Mouse (Mus musculus) testis, adult 2 months (tissue): ENCODE measurements around the gene Doc2b.
A peak's percentile ranks its signal among the peaks of the same experiment; 100 is the strongest.

Experiments
- CTCF ChIP-seq: fragments of 200-500 bp; IDR thresholded peaks from 2 replicates; pipeline ENCODE4 v1.5.1; 2012; ENCODE audit warnings: low read depth, mild to moderate bottlenecking, inconsistent platforms, low read length, moderate library complexity; ENCODE audit not compliant: control insufficient read depth, insufficient read depth, insufficient replicate concordance
- POLR2A ChIP-seq: fragments of 200-500 bp; IDR thresholded peaks from 2 replicates; pipeline ENCODE4 v1.6.1; 2012; ENCODE audit warnings: low read depth, mild to moderate bottlenecking, inconsistent platforms, low read length, moderate library complexity; ENCODE audit not compliant: control insufficient read depth

DNA sequence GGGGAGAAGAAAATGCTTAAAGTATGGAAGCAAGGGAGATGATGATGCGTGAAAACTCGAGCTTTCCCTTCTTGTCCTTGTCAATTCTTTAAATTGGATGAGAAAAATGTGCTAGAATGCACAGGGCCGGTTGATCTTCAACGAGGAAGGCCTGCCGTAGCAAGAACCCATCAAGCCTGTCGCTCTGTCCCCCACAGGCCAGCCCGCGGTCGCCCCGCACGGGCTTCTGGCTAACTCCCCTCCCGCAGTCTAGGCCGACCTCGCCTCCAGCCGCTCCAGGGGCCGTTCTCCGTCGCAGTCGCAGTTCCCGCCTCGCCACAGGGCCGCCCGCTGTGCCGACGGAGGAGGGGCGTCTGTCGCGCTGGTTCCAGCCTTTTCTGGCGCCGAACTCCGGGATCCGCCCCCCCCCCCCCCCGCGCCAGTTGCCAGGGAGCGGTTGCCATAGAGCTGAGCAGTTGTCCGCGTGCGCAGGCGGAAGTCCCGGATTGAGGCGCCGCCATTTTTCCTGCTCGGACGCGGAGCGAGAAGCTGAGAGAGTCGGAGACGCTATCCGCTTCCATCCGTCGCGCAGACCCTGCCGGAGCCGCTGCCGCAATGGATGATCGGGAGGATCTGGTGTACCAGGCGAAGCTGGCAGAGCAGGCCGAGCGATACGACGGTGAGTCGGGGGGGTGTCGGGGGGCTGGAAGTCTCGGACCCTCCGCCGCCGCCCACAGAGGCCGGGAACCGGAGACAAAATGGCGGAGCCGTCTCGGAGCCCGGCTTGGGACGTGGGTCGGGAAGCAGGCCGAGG is 63.2 kb downstream of the Doc2b start, which contains the start of gene Ywhae:
- TF ChIP-seq POLR2A (peak; percentile 96), CTCF (no peak)
